Mouse (Mus musculus): Measurements from ENCODE around the gene Catsperg2. TPM values are rescaled to one million over a fixed set of nuclear protein-coding genes. Genes with fewer than 3 reads are reported as not detected.

Gene Catsperg2
- total RNA-seq (2023), result 0.39 TPM in 1 of 4 replicates, not detected in the others

DNA sequence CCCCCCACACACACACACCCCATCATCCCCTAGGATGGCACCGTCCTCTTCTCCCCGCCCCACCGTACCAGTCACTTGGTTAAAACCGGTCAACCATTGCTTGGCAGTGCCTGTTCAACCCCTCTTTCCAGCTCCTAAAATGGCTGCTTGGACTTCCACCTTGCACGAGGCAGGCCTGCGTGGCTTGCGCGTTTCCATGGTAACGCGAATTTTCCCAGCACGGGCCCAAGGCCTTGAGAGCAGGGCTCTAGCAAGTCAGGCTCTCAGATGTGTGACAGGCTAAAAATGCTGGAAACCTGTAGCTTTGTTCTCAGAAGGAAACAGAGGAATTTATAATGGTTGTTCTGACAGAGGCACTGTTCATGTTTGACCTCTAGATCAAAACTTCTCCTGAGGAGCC lies at the start of gene Catsperg2:
Catsperg2 (minus strand) TSS at position 173 of the 400 bp plus-strand sequence.

DNA sequence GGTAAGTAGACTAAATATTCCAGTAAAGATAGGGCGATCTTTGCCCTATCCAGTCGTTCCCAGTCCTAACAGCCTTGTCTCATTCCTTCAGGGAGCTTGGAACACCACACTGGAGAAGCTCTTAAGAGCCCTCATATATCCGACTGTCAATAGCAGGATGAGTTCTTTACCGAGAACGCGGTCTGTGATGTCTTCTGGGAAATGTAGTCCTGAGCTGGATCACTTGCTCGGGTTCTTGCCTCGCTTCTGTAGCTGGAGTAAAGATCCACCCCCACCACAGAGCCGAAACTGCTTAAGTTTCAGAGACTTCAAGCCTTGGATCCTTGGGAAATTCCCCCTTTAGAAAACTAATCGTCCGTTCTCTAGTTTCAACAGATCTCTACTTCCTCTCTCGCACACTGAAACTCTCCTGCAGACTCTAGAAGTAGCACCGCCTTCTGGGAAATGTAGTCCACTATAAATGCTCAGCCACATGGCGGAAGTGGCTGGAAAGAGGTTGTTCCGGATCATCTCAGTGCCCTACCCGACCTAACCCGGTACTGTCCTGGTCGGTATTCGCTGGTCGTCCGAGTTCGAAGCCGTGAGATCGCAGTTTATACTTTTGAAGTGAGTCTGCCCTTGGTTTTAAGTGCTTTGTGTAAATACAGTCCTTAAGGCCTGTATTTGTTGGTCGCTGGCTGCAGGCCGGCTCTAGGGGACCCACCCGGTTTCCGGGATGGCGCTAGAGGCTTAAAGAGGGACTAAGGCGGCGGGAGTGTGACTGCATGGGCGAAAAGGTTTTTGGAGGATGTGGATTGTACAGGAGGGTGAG lies 41.5 kb upstream of the Catsperg2 start, which contains the start of gene Zfp84:
Zfp84 (plus strand) TSS at position 463 of the 811 bp plus-strand sequence.

Other genes with a start within 250 kb of the Catsperg2 start
- gene Sipa1l3, start 208.4 kb downstream of the Catsperg2 start, total RNA-seq (2023), result 45.1 to 52.9 TPM (median 48.8 TPM) in 4 replicates
- gene Zfp84, start 41.5 kb upstream of the Catsperg2 start, total RNA-seq (2023), result 16.7 to 19.0 TPM (median 18.4 TPM) in 4 replicates
- gene Zfp30, start 57.0 kb upstream of the Catsperg2 start, total RNA-seq (2023), result 0.49 to 0.76 TPM (median 0.56 TPM) in 4 replicates
- 9.1 to 11.9 TPM (median 10.4 TPM) in 4 replicates for gene Zfp790, start 89.1 kb upstream of the Catsperg2 start, total RNA-seq (2023)
- 3.8 to 4.8 TPM (median 4.7 TPM) in 4 replicates for gene Zfp940, start 126.6 kb upstream of the Catsperg2 start, total RNA-seq (2023)
- 11.6 to 16.9 TPM (median 15.0 TPM) in 4 replicates for gene Zfp420, start 132.9 kb upstream of the Catsperg2 start, total RNA-seq (2023)
- 7.7 to 11.1 TPM (median 10.1 TPM) in 4 replicates for gene Zfp27, start 179.5 kb upstream of the Catsperg2 start, total RNA-seq (2023)
- gene Zfp383, start 181.2 kb upstream of the Catsperg2 start, total RNA-seq (2023), result 2.9 to 5.3 TPM (median 4.5 TPM) in 4 replicates
- 8.1 to 11.9 TPM (median 10.2 TPM) in 4 replicates for gene Zfp74, start 227.1 kb upstream of the Catsperg2 start, total RNA-seq (2023)